Mouse (Mus musculus) megakaryocyte progenitor cell, adult 5-6 weeks (primary cell): ENCODE data around the gene Mettl7a3. TPM values are rescaled to one million over a fixed set of nuclear protein-coding genes. Genes with fewer than 3 reads are reported as not detected.
"Not testable (repeated sequence)": the region's sequence is repeated elsewhere in the genome, so short reads cannot be mapped to it uniquely, and the experiment has no call there.

Experiments used
- ATAC-seq: replicated peaks from 2 replicates; pipeline ENCODE4 v1.8.0; 2016; ENCODE audit warnings: mild to moderate bottlenecking, moderate TSS enrichment, inconsistent platforms; ENCODE audit not compliant: poor library complexity
- total RNA-seq, 2 experiments: library from RNA; stranded (forward) in 1 of 2; stranded (reverse) in 1 of 2; fragments of 157-497, 149-512 nt in 1 of 2; fragments of 200-1000 nt in 1 of 2; gene quantifications; 2 replicates each; pipeline versions ENCODE4 v1.2.3 to v1.2.4; 2015 to 2017

The Mettl7a3 gene
- total RNA-seq, 2 experiments from 2014 or later = not detected

DNA sequence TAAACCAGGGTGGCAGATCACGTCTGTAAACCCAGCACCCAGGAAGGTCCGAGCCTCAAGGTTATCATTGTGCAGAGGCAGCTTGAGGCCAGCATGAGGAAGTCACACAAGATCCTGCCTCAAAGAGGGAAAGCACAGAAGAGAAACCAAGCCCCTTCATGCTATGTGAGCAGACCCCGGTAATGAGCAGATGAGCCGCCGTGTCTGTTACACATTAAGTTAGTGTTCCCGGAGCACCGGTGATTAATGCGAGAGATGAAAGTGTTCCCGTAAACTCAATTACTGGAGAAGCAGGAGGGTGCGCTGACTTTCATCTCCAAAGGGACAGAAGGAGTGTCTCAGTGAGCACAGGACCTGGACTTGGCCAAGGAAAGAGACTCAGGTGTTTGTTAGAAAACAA lies 5.4 kb upstream of the Mettl7a3 start:
- not testable (repeated sequence) for ATAC-seq

DNA sequence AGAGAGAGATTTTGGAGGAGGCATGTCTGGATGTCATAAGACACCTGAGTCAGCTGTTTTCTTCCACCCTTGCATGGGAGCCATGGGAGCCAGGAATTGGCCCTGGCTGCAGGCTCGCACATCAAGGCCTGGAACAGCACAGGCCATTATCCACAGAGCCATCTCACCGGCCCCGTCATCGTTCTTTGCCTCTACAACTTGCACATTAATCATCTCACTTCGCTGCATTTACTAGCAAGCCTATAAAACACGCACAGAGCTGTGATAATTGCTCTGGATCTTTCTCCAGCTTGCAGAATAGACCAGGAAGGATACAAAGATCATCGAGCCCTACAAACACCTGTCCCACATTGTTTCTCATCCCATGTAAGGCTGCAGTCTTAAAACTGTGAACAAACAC lies 4.0 kb upstream of the Mettl7a3 start:
- ATAC-seq = no peak

DNA sequence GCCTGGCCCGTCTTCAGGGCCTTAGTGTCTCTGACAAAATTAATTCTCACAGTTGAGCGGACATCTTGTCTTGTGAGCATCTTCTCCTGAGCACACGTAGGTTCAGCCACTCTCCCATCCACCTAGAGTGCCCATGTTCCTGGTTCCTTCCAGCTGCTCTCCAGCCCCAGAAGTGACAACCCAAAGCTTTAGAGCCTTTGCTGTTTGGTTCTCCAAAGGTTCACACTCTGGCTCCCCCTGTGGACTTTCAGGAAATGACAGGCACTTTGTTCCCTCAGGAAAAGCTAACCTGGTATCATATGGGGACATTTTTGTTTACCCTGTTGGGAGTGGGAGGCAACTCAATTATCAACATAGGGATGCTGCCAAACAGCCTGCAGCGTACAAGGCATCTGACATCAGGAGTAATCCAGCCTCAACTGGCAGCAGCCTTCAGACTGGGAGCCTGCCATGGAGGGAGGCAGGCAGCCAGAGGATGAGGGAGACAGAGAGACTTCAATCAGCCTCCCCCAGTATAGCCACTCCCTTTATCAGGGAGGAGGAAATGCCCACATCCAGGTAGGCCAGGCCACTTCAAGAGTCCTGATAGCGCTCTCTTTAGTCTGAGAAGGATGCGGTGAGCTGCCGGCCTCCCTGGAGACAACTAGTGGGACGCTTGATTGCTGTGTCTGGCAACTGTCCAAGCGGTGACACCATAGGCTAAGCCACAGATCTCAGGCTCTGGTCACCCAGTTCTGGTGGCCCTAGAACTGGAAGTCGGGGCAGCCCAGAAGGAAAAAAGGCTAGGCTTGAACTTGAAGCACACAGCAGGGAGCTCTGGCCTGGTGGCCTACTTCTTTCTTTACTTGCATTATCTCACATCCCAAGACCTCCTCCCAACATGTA lies 2.4 kb upstream of the Mettl7a3 start:
- peak; percentile 88 for ATAC-seq

DNA sequence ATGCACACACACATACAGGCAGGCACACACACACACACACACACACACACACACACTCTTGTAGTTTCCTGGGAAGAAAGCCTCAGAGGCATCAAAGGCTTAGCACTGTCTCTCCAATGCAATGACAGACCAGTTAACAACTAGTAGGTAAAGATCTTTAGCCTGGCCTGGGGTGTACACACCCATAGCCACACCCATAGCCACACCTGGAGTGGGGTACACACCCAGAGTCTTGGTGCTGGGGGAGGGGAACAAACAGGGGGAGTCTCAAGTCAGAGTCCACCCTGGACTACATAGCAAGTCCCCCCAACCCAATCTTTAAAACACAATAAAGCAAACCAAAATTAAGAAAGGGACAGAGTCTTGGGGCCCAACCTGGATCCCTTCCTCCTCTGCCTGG lies 2.6 kb downstream of the Mettl7a3 start:
- ATAC-seq = not testable (repeated sequence)

DNA sequence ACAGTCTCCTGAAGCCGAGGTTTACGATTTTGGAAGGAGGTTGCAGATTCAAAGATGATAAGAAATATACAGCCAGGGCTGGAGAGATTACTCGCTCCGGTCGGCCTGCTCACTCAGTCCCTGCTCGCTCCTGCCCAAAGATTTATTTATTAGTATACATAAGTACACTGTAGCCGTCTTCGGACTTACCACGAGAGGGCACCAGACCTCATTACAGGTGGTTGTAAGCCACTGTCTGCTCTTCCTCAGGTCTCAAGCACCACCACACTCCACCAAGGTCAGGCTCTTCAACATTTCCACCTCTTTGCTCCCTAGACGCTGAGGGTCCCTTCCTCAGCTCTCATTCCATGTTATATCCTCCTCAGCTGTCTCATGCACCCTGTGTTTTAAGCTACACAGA lies 3.1 kb downstream of the Mettl7a3 start:
- peak; percentile 91 for ATAC-seq

- ATAC-seq = not testable (repeated sequence)
Measured at GRCm38 (mm10) chr15:100341314-100341980, 6.7 kb downstream of the Mettl7a3 start.

DNA sequence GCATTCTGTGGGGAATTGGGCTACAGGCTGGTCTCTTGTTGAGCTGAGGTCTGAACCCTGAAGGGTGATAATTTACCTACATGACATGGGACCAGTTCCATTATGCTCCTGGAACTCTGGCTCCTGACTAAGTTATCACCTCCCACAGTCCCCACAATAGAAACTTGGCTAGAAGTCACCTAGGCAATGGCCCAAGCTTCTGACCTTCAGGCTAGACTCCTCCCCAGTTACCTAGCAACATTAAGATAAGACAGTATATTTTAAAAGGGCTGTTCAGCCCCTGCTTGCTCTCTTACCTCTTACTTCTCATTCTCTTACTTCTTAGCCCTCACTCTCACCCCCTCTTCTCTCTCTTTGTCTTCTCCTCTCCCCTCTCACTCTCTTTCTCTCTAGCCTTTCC lies 10.8 kb downstream of the Mettl7a3 start:
- ATAC-seq = no peak

- ATAC-seq = no peak
Measured at GRCm38 (mm10) chr15:100346761-100347160, 12.0 kb downstream of the Mettl7a3 start.

DNA sequence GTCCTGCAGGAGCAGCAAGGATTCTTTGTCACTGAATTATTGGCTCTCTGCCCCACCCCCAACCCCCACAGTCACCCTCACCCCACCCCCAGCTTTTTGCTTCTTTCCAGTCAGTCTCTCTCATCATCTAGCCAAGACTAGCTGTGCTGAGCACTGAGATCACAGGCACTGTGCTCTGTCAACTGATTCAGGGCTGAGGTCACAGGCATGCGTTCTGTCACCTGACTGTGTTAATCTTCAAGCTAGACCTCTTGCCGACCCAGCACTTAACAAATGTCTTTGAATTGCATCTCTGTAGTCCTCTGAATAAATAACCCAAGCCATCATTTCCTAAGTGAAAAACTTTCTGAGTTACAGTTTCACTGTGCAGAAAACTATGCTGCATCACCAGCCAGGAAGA lies 14.8 kb downstream of the Mettl7a3 start:
- ATAC-seq = no peak

DNA sequence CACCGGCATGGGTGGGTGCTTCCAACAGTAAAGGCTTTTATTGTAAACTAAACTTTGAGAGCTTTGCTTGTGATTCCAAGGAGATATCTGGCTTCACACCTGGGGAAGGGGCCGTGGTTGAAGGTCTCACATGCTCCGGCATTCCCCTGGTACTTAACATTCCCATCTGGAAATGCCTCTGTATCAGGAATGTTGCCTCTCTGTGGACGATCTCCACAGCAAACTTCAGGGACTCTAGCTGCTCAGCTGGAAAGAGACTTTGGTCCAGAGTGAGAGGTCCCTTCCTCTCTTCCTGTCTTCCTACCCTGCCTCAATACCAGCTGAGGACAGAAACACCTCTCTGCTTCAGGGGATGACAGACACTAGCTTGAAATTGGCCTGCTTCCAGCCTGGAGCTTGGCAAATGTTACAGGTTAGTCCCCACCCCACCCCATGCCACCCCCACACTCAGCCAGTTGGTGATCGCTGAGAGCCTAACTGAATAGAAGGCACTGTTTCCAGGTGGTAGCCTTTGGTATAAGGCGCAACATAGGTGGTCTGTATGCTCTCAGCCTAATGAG lies 16.9 kb downstream of the Mettl7a3 start:
- ATAC-seq = no peak

DNA sequence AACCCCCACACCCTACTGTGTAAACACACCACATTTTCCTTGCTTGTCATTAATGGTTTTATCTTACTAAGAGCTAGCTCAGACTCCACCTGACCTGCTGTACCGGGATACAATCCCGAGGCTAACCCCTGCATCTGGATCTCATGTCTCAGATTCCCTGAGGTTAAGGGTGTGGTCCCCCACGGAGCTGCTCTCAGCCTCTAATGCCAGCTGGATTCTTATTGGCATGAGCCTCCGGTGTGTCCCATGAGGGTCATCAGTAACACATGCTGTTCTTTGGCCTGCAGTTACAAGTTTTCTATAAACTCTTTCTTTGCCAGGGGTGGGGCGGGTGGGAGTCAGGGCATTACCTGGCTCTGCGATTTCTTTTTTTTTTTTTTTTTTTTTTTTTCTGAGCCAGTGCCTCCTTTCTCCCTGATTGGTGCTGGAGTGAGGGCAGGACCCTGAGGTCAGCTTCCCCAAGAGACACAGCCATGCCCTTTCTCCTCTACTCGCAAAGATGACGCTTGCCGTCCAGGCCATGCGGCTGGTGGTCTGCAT lies 18.1 kb downstream of the Mettl7a3 start, which contains the start of the genes Methig1 and Mettl7a2:
TSS of gene Methig1 (plus strand) at position 439 of the 540 bp plus-strand sequence.
TSS of gene Mettl7a2 (plus strand) at position 490 of the 540 bp plus-strand sequence.
- ATAC-seq = no peak

- 0 out of 2 replicates have a peak, but pooled peaks have one; percentile 23 for ATAC-seq
Measured at GRCm38 (mm10) chr15:100353399-100353798, 18.7 kb downstream of the Mettl7a3 start.

DNA sequence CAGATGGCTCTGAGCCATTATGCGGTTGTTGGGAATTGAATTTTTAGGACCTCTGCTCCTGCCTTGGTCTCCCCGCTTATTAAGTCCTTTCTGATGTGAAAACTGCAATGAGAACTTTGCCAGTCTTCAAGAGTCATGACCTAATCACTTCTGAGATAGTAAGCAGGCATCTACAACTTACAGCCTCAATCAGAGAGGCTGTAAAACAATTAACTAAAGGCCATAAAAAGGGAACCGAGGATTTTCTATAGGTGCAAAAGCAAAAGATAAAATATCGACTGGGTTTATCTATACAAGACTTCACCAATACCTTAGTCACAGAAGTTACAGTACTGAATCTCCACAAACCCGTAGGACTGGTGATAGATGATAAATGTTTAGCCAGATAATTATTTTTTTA lies 21.1 kb downstream of the Mettl7a3 start:
- ATAC-seq = no peak

GRCm38 (mm10) chr15:100364242-100364641 lies 29.5 kb downstream of the Mettl7a3 start, which contains the start of gene Higd1c:
Gene Higd1c, plus strand, starts transcription at chr15:100364542.
- ATAC-seq = no peak

GRCm38 (mm10) chr15:100365967-100366366 lies 31.2 kb downstream of the Mettl7a3 start:
- ATAC-seq = not testable (repeated sequence)

- no peak for ATAC-seq
Measured at GRCm38 (mm10) chr15:100367119-100367518, 32.4 kb downstream of the Mettl7a3 start.

GRCm38 (mm10) chr15:100375066-100375465 lies 40.3 kb downstream of the Mettl7a3 start:
- peak; percentile 70 for ATAC-seq

DNA sequence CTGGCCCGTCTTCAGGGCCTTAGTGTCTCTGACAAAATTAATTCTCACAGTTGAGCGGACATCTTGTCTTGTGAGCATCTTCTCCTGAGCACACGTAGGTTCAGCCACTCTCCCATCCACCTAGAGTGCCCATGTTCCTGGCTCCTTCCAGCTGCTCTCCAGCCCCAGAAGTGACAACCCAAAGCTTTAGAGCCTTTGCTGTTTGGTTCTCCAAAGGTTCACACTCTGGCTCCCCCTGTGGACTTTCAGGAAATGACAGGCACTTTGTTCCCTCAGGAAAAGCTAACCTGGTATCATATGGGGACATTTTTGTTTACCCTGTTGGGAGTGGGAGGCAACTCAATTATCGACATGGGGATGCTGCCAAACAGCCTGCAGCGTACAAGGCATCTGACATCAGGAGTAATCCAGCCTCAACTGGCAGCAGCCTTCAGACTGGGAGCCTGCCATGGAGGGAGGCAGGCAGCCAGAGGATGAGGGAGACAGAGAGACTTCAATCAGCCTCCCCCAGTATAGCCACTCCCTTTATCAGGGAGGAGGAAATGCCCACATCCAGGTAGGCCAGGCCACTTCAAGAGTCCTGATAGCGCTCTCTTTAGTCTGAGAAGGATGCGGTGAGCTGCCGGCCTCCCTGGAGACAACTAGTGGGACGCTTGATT lies 43.2 kb downstream of the Mettl7a3 start:
- peak; percentile 85 for ATAC-seq

GRCm38 (mm10) chr15:100379658-100380057 lies 44.9 kb downstream of the Mettl7a3 start:
- ATAC-seq = no peak

- no peak for ATAC-seq
Measured at GRCm38 (mm10) chr15:100380104-100380503, 45.4 kb downstream of the Mettl7a3 start.

DNA sequence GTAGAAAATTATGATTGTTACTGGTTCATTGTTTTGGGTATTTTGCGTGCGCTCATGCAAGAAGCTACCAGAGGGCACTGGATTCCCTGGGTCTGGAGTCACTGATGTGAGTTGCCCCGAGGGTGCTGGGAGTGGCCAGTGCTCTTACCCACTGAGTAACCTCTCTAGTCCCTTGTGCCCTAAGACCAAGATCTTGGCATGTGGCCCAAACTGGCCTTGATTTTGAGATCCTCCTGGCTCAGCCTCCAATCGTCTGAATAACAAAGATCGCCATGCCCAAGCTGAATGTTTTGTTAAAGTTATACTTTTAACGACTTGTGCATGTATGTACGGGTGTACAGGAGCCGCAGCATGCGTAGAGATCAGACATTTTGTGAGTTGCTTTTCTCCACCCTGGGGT lies 51.0 kb downstream of the Mettl7a3 start:
- ATAC-seq = no peak
